Mouse (Mus musculus) thymus, postnatal 10 days (tissue): Measurements from ENCODE around the gene Prrt3.

Source experiments
- DNase-seq, 2 experiments: peaks; one replicate each; pipeline ENCODE4 v3.0.0; 2021; ENCODE audit warnings: low spot score in 2 of 2

Gene Prrt3

DNA sequence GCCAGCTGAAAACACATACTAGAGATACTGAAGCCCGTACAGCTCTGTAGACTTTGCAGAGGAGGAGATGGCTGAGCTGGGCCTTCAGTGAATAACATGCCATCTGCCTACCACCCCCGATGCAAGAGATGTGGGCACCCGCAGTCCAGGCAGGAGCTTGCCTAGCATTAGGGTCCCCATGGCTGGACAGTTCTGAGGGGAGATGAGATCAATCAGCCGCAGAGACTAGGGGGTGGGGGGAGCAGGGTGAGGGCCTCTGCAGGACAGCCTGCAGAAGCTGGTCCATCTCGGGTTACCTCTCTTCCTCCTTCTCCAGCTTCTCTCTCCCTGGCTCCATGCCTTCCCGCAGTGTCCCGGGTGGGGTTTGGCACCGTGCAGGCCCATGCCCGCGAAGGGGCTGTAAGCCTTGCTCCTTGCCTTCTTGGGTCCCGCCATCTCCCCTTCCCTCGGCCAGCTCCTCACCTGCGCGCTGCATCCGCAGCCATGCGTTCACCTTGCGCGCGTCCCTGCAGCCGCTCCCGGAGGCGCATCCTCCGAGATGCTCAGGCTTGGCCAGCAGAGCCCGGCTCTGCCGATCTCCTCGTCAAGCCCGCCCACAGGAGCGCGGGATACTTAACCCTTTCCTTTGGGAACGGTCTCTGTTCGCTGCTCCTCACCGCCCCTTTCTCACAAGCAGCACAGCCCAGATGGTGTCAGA, at the start of gene Prrt3:
Gene Prrt3, minus strand, starts transcription at position 544 of the 697 bp plus-strand sequence.
- DNase-seq, result no peak

DNA sequence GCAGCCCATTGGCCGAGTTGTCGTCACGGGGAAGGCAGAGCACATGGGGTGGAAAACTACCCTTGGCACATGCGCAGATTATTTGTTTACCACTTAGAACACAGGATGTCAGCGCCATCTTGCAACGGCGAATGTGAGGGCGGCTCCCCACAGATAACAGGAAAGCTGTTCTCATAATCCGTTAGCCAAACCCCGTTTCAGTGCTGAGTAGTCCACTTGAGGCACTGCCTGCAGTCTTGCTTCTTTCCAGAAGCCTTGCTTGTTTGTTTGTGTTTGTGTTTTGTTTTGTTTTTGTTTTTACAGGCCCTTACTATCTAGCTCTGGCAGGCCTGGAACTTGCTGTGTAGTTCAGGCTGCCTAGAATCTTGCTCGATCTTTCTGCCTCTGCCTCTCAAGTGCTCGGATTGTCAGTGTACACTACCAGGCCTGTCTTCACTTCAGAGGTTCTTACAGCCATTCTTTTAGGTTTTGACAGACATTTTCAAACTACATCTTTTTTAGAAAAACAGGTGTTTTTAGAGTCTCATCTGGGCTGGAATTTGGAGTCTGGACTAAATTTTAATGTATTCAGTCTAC, 42.3 kb upstream of the Prrt3 start:
- no peak for DNase-seq

DNA sequence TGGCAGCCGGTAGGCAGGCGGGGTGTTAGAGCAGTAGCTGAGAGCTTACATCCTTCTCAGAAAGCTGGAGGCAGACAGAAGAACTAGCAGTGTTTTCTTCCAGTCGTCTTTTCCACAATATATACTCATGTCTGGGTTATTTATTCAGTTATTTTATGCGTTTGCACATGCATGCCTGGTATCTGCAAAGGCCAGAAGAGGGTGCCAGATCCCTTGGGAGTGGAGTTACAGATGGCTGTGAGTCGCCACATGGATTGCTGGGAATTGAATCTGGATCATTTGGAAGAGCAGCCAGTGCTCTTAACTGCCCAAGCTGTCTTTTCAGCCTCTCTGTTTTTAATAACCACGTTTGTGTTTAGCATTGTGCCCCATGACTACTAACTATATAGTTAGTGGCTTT, 39.9 kb upstream of the Prrt3 start:
- no peak for DNase-seq

GRCm38 (mm10) chr6:113534886-113535285, 33.2 kb upstream of the Prrt3 start:
- DNase-seq, result no peak

DNA sequence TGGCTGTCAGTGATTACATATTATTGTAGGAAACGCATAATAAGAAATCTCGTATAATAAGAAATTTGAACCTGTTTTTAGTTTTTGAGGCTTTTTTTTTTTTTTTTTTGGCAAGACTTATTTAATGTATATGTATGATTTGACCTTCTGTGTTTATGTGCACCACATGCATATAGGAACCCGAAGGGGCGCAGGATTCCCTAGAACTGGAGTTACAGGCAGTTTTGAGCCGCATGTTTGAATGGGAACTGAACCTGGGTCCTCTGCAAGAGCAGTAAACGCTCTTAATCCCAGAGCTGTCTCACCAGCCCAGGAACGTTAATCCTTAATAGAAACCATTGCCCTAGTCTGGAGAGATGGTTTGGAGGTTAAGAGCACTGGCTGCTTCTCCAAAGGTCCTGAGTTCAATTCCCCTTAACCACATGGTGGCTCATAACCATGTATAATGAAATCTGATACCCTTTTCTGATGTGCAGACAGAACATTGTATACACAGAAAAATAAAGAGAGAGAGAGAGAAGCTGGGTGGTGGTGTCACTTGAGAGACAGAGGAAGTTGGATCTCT, 30.2 kb upstream of the Prrt3 start:
- no peak for DNase-seq

DNA sequence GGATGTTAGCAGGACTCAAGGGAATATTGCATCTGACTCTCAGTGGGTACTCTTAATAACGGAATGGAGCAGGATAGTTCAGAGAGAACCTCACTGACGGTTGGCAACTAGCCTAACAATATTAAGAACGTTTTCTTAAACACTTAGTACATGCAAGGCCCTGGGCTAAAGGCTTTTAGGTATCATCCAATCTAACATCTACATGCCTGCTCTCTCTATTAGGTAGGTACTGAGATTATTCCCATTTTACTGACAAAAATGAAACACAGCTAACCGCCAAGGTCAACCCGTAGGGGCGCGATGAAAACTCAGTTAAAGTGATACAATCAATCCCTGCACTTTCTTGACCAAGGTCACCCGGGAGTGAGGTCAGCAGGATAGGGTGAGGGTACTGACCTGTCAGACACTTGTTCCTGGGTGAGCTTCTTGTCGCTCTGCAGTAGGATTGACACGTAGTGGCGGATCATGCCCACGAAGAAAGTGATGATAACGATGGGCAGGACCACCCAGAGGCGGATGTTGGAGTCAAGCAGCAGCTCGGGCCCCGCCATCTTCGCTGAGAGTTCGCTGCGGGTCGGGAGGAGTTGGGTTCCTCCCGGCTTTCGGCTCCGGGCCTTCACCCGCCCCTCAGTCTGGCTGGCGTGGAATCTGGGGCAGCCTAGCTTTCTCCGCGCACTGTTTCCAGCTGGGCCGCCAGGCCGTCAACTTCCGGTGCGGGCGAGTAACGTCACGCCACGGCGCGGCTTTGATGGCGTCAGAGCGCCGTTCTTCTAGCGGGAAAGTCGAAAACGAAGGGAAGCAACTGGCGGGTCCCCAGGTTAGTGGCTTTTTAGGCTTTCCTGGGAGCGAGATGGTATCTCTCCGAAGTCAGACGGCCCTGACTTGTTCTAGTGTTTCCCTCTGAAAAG, 29.5 kb upstream of the Prrt3 start, which contains the start of the genes Emc3 and Fancd2:
Gene Emc3, minus strand, starts transcription at position 721 of the 908 bp plus-strand sequence.
Gene Fancd2, plus strand, starts transcription at position 751 of the 908 bp plus-strand sequence.
- peak; percentile 86 to 93 for DNase-seq

- DNase-seq, result no peak
Measured at GRCm38 (mm10) chr6:113523420-113523819, 21.7 kb upstream of the Prrt3 start.

DNA sequence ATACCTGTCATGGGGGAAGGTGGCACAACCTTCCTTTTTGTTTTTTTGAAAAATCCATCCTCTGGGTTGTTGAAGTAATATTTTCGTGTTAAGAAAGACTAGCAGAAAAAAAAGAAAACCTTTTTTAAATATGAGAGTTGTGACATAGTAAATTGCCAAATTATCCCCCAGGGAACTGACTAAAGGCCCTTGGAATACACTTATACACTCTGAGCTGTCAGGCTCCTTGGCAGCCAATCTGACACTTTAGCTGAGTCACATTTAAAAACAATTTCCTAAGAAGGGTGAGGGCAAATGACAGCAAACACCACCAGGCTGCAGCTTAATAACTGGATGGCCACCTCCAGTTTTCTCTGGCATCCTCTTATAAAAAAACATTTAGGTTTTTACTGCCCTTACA, 20.6 kb upstream of the Prrt3 start:
- no peak for DNase-seq

DNA sequence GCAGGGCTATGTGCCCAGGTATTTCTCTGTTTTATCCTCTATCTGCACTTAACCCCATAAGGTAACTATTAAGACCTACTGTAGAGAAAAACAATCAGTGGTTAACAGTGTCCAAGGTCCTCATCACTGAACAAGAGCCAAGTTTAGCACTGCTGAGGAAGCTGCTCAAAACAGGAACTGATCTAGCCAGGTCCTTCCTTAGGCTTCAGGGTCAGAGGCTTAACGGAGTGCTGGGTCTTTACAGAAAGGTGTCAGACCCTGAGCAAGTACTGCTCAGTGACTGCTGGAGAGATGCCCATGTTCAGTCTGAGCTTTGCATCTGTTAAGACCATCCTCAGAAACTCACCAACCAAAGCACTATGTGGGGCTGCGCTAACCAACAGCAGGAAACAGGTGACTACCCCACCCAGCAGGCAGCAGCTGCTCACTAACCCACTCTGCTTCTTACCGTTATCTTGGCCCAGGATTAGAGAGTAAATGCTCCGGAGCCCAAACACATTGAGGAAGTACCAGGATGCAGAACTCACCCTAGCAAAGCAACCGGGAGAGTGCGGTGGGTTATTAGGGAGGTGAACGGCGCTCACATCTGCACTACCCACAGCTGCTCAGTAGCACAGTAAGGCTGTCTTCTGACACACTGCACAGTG, 15.8 kb upstream of the Prrt3 start:
- peak; percentile 51 to 54 for DNase-seq

- no peak for DNase-seq
Measured at GRCm38 (mm10) chr6:113514600-113514999, 12.9 kb upstream of the Prrt3 start.

DNA sequence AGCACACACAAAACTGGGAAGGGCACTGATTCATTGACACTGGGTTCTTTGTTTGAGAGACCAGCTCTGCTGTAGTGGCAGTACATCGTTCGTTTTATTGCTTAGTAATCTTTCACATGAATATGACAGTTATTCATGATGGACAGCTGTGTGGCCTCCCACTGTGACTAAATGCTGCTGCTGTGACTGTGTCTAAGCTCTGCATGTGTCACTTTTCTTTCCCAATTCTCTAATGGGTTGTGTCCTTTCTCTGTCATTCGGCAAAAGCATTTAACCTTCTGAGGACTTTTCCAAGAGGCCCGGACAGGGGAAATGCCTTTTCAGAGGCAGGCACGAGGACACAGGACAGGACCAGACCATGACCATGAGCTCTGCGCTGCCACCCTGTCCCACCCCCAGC, 12.2 kb upstream of the Prrt3 start:
- no peak for DNase-seq

DNA sequence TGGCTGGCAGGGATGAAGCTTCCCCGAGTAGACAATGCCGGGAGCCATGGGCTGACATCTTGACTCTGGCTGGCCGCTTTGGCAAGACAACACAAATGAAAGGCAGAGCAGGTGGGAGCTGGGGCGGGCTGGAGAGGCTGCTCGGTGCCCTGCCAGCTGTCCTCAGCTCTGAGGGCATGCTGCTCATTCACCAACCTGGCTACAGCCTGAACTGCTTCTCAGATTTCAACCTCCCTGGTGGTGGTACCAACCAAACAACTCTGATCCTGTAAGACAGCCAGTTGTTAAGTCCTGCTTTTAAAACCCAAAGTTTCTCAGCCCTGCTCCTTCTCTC, 7.2 kb upstream of the Prrt3 start:
- DNase-seq, result no peak

- DNase-seq, result no peak
Measured at GRCm38 (mm10) chr6:113508272-113508946, 6.7 kb upstream of the Prrt3 start.

DNA sequence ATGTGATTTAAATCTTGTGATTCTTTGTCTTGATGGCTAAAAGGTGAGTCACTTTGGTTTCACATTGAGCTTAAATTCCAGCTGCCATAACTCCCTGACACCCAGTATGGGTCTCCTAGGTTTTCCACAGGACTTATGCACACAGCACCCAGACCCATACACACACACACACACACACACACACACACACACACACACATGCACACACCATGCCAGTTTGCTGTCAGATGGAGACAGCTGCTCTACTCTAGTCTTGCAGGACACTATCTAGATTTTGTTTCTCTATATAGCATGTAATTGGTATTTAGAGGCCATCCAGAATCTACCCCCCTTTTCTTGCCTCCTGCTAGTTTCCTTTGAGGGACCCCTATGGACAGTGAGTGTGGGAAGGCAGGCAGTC, 5.4 kb upstream of the Prrt3 start:
- no peak for DNase-seq

DNA sequence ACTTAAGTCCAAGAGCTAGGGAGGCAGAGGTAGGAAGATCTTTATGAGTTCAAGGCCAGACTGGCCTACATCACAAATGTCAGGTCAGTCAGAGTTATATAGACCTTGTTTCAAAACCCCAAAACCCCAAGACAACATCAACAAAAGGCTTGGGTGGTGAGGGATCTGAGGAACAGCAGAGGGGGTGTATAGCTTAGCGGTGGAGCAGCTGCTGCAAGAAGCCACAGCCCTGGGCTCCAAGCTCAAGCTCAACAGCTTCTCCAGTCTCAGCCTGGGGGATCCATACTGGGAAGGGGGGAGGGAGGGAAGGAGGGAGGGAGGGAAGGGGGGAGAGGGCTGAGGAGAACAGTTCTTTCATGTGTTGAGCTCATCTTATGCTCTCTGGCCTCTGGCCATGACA, 4.0 kb upstream of the Prrt3 start:
- no peak for DNase-seq

GRCm38 (mm10) chr6:113502801-113503200, 1.1 kb upstream of the Prrt3 start:
- no peak for DNase-seq

DNA sequence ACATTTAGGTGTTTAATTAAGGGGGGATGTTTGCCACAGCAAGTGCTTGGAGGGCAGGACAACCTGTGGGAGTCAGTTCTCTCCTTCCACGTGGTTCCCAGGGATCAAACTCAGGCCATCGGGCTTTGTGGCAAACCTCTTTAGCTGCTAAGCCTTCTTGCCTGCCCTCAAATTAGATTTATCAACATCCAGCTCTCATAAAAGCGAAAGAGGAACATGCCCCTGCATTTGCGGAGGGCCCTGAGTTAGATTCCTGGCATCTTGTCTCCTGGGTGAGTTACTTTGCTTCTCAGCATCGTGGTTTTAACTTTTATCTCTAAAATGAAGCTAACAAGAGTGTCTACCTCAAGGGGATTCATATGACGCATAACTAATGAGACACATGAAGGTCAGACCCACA, 2.4 kb downstream of the Prrt3 start:
- no peak for DNase-seq

DNA sequence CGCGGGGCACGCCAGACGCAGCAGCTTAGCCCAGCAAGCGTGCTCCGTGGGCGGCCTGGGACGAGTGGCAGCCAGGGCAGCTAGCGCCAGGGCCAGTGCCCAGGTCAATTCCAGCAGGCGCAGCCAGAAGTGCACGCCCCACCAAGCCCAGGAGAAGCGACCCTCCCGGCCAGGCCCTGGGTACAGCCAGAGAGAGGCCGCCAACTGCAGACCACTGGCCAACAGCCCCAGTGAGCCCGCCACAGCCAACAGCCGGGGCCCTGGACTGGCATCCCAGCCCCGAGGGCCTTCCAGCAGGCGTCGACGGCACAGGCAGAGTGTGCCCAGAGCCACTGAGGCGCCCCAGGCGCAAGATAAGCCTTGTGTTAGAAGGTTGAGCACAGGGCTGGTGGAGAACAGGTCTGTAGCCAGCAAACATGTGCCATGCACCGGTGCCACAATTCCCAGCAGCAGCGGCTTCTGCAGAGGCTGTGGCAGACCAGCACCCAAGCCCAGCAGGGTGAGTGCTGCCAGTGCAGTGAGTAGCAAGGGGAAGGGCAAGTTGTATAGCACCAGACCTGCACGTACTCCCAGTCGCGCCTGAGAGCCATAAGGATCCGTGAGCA, 6.6 kb downstream of the Prrt3 start:
- DNase-seq, result no peak

DNA sequence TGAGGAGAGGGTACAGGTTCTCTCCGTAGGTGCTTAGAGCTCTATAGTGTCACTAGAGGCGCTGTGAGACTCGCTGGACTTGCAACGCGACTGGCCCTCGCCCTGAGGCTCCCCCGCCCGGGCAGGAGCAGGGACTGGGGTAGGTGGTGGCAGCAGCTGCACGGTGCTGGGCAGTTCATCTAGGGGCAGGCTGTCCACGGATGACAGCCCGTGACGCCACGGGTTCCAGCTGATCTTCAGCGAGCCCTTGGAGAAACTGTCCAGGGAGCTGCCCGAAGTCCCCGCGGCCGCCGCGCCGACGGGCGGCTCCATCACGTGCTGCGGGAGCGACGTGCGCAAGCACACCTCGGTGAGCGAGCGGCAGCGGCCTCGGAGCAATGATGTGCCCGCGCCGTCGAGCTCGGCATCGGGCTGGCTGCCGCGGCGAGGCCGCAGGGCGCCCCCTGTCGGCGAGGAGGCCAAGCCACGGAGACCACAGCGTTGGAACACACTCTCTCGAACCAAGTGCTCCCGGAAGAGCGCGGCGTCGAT, 7.4 kb downstream of the Prrt3 start:
- DNase-seq, result peak; percentile 71 to 87

- DNase-seq, result no peak
Measured at GRCm38 (mm10) chr6:113492101-113492864, 9.4 kb downstream of the Prrt3 start.
